Mouse (Mus musculus): ENCODE measurements at regions not wholly inside any gene's neighbourhood (a gene's known extent, or its start where the extent isn't known, plus 50 kb on each side); places are given as distances from the start of the nearest gene placed in this dataset.
A peak's percentile ranks its signal among the peaks of the same experiment; 100 is the strongest.

DNA sequence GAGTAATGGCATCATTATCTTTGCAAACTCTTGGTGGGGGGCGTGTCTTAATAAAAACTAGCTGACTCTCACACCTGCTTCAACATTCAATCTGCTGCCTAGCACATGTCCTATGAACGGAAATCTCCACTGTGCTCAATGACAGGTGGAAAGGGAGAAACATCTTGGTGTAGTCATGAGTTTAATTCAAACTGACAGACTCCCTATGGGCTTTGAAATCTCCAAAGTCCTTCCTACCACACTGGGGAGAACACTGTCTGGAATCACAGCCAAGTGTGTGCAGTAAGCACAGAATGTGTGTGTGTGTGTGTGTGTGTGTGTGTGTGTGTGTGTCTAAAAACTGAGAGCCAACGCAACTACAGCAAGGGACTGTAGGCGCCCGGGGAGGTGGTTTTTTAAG lies 179.5 kb upstream of the Hnrnpa3 start:
- no peak for DNase-seq (ENCODE audit: low spot score in 2 of 2)

DNA sequence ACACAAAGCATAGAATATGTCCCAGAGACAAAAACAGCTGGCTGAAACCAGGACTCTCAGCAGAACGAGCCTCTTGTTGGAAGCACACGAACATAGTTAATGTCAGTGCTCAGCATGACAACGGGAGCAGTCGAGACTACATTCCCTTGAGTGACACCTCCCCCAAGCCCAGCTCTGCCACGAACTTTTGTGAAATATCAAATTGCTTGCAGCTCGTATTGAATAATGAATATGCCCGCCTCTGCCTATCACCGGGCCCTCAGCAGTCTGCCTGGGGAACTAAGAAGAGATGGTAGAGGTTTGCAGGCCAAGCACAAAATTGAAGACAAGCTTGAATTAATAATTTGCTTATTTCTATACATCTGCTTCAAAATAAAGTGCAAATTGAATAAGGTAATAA lies 177.2 kb upstream of the Hnrnpa3 start:
- DNase-seq (ENCODE audit: low spot score in 2 of 2), result no peak

DNA sequence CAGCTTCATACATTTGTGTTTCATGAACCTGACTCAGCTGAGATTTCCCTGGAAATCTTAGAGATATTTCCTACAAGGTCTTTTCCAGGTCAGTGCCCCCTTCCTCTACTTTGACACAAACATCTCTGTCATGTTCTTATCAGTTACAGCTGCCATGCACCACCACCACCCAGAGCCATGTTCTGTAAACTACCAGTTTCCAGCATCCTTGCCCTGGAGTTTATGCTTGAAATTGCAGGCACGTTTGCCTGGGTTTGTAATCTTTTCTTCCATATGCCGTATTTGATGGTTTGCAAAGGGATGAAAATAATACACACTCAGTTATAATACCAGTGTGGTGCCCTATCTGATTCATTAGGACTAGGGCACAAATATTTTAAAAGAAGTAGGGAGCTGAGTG lies 176.6 kb upstream of the Hnrnpa3 start:
- no peak for DNase-seq (ENCODE audit: low spot score in 2 of 2)

DNA sequence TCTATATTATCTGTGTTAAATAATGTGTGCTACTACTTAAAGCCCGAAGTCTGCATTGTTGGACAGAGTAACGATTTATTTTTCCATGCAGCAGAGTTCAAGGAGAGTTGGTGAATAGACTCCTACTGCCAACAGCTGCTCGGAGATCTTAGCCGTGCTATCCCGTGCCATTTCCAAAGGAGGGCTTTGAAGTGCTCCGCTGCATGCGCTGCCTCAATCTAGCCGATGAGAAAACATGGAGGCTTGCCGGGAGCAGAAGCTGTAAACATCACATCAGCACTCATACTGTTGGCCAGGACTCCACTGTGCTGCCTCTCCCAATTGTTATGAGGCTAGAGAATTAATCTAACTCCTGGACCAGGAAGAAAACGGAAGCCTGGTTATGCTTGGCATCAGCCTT lies 174.1 kb upstream of the Hnrnpa3 start:
- DNase-seq (ENCODE audit: low spot score in 2 of 2), result no peak

DNA sequence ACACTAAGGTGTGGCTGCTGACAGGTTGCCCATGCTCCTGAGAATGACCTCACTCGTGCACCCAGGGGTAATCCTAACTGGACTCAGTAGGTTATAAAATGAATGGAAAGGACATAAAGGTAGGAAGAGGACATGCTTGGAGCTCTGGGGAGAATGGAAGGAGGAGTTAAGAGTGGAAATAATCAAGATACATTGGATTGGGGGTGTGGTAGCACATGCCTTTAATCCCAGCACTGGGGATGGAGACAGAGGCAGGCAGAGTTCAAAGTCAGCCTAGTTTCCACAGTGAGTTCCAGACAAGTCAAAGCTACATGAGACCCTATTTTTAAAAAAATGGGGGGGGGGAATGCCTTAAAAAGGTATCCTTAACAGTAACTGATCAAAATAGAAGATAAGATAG lies 167.9 kb upstream of the Hnrnpa3 start:
- no peak for DNase-seq (ENCODE audit: low spot score in 2 of 2)

DNA sequence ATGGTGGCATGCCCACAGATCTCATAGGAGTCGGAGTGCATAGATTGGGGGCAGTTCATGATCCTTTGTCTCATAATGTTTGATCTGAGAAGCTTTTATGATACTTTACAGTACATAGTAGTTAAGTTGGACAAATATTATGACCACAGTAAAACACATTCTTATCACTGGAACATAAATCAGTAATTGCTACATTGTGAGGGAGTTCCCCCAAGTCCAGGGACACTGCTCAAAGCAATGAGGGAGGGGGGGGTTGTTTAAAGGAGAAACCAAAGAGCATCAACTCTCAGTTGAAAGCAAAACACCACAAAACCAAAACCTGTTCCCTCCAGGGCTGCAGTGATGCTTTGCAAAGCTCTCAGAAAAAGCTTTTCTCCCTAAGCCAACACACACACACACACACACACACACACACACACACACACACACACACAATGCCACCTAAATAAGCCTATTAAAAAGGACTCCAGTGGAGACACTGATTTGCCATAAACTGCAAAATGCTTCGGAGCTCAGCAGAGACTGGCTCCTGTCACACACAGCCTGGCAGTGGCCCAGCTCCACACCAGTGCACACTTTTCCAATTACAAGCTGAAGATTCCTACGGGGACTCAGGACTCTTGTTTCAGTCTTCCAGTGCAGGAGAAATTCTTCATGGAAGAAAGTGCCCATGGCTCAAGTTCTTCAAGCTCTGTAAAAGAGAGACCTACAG lies 167.1 kb upstream of the Hnrnpa3 start:
- DNase-seq (ENCODE audit: low spot score in 2 of 2), result peak in 1 of 2 experiments; percentile 25

DNA sequence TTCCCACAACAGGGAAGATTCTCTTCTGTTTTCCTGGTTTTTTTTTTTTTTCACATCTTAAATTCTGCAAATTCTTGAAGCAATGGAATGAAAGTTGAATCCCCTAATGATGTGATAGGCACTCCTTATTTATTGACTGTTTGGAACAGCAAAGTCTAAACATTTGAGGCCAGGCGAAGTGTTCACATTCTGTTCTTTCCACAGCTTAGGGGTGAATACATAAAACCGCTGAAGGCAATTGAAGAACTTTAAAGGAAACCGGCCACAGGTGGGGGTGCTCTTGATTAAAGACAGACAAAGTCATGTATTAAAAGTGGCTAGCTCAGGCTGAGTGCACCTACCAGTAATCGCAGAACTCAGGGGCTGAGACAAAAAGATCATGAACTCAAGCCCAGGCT lies 166.6 kb upstream of the Hnrnpa3 start:
- no peak for DNase-seq (ENCODE audit: low spot score in 2 of 2)

DNA sequence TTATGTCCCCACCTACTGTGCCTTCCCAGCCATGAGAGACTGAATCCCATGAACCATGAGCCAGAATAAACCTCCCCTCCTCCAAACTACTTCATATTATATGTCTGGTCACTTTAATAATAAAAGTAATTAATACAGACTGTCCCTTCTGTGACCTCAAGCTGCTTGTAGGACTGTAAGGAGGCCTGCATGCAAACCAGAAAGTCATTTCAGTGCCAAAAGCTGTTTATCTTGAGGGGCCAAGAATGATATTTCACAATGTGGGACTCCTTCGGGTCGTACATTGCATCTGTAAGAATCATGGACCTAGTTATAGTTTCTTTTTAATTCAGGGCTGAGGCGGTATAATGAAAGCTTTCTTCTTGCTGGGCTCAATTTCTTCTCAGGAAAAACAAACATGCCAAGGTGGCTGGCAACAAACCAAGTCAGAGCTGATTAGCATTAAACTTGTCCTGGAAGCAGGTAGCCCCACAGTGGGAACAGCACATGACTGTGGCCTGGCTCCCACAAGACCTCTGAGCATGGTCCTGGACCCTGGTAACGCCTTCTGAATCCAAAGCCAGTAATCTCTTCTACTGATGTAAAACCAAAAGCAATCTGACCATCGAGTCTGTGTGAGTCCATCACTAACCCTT lies 162.3 kb upstream of the Hnrnpa3 start:
- no peak for DNase-seq (ENCODE audit: low spot score in 2 of 2)

DNA sequence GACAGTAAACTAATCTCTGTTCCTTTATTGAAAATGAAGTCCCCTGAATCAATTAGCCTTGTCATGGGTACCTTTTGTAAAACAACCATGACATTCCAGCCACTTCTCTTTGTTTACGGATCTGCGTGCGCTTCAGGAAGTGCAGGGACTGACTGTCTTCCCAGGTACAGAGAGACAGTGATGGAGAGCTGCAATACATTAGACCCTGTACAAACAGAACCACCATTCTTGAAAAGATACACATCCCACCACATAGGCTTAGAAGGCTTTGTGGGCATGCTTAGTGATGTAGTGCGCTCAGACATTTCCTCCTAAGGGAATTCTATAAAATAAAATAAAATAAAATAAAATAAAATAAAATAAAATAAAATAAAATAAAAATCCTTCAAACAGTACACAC lies 148.8 kb upstream of the Hnrnpa3 start:
- no peak for DNase-seq (ENCODE audit: low spot score in 2 of 2)

DNA sequence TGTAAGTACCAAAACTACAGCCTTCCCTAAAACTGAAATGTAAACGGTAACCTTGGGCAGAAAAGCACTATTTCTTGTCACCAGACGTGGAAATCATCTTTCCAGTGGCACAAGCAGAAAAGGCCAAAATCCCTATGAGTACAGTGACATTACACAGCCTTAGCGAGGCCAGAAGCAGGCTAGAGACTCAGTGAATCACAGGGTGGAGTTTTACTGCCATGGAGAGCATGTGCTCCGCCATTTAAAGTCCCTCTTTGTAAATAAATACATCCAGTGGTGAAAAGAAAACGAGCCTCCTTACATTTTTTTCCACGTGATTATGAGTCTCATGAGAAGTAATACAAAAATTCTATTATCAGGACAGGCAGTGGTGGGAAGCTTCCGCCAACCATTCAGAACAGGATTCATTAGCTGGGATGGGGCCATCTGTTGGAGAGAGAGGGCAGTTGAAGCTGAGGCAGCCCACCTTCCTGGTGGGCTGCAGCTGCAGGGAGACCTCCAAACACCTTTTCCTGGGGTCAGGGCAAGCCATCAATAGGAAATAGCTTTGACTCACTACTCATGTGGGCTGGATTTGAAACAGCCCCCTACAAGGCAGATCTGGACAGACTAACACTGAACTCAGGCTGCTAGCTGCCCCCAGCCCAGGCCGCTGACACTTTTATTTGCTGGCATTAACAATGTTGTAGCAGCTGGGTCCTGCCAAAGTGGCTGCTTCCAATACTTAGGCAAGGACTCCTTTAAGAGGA lies 146.5 kb upstream of the Hnrnpa3 start:
- no peak for DNase-seq (ENCODE audit: low spot score in 2 of 2)

DNA sequence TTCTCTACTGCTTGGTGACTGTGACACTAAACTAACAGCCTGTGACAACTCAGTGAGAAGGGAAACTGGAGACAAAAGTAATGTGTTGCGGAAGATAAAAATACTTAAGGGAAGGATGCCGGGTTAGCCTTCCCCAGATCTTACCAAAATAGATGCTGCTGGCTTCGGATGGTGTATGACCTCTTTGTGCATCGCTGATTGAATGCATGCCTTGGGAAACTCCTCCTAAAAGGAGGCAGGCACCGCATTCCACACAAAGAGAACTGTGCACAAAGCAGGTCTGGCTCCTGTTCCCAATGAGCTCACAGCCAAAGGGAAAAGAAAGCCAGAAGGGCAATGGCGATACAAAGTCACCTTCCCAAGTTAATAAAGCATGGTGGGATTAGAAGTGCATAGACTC lies 144.9 kb upstream of the Hnrnpa3 start:
- no peak for DNase-seq (ENCODE audit: low spot score in 2 of 2)

DNA sequence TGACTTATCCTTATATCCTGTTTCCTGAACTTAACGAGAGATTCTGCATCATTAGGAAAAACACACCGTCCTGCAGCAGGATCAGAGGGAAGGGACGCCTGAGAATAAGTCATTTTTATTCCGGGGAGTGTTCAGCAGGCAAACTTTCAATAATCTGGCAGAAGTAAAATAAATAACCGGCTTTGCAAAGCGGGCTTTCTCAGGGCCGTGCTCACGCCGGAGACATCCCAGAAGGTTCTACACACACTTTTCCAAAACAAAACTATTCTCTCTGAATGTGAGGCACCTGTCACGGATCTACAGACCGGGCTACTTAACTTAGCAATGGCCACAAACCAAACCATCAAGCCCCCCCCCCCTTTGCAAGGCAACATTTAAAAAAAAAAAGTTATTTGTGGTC lies 142.8 kb upstream of the Hnrnpa3 start:
- DNase-seq (ENCODE audit: low spot score in 2 of 2), result no peak

DNA sequence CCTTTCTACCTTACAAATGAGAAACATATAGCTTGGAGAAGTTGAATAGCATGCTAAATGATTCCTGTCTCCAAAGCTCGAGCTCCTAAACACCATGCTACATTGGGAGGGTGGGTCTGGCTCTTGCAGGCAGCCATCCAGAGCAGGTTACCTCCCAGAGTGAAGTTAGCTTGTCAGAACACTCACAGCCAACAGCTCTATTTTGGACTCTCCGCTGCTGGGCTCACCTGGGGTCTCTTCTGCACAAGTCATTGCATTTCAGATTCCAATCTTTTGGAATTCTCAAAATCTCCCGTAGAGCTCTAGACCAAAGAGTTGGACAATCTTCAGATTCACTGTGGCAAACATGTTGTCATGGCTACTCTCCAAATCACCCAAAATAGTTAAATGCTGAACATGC lies 142.0 kb upstream of the Hnrnpa3 start:
- no peak for DNase-seq (ENCODE audit: low spot score in 2 of 2)

DNA sequence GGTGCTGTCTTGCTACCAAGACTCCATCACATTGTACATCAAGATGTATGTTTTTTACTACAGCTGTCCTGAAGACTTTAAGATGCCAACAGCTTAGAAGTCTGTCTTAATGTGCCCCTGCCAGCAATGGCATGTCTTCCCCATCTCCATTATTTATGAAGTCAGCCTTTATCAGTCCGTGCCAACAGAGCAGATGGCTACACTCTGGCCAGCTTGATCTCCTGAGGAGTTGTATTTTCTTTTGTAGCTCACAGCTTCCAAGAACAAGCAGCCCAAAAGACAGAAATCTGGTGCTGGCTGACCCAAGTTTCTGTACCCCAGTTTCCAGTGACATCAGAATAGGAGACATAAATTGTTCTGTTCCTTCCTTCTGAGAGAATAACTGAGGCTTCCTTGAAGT lies 140.5 kb upstream of the Hnrnpa3 start:
- DNase-seq (ENCODE audit: low spot score in 2 of 2), result no peak

DNA sequence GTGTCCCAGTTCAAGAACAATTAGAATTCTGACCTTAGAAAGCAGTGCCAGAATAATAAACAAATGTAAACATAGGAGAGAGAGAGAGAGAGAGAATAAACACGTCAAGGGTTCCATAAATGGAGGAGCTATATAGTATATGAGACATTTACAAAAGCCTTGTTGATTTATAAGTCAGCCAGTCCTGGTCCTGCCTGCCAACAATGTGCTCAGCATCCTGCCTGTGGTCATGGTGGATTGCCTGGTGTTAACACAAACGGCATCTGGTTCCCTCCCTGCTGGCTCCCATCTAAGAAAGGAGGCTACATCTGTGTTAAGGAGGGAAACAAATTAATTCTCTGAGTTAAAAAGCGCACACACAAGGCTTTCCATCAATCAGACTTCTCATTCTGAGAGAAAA lies 133.5 kb upstream of the Hnrnpa3 start:
- no peak for DNase-seq (ENCODE audit: low spot score in 2 of 2)

DNA sequence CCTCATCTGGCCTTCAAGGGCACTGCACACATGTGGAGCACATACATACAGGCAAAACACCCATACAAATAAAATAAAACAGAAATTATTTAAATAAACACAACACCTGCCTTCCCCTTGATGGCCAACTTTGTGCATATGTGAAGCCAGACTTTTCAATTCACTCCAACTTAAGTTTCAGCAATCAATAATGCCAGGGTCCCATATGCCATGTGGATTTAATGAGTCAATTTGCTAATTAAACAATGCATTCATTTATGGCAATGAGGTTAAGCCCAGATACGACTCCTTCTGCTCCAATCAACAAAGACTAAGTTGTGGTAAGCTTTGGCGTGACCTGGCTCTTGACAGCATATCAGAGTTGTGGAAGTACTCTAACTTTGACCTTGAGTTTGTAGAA lies 130.4 kb upstream of the Hnrnpa3 start:
- no peak for DNase-seq (ENCODE audit: low spot score in 2 of 2)

DNA sequence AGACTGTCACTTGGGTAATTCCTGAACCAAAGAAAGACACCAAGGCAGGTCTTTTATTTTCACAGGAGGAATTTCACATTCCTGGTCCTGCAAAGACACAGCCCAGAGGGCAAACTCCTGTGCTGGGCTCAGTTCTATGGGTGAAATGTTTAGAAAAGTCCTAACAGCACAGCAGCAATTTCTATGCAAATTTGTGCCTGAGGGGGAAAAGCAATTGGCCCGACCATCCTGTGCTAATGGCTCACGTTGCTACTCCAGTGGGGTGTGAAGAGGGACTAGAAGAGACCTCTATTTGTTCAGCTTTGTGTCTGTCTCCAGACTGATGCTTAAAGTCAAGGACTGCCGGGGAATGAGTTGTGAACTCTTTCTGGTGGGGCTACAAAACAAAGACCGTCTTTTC lies 120.9 kb upstream of the Hnrnpa3 start:
- no peak for DNase-seq (ENCODE audit: low spot score in 2 of 2)

DNA sequence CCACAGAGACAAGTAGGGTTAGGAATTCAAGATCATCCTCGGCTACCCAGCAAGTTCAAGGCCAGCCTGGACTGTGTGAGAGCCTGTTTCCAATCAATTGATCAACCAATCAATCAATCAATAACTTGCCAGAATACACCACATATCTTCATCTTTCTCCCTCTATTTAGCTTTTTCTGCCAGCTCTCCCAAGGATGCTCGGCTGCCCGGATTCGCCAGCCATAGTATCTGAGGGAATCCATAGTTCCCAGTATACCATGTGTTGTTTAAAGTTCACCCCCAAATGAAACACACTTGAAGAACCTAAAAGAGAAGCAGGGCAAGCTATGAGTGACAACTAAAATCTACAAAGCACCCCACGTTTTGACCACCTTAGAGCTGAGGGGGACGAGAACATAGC lies 119.3 kb upstream of the Hnrnpa3 start:
- DNase-seq (ENCODE audit: low spot score in 2 of 2), result no peak

DNA sequence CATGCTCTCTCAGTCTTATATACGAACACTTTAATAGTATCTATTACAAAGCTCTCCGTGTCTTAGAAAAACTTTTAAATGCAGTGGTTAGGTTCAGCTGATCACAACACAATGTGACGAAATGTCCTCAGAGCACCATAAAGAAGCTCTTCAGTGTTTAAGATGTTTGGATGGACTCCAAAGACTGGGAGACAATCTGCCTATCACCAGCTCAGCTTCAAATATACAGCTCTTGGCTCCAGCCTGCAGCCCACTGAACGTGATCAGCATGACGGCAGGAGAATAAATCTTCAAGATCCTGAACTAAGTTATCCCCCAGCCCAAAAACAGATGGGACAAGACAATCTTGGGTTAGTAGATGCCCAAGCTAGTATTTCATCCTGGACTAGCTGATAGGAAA lies 116.7 kb upstream of the Hnrnpa3 start:
- DNase-seq (ENCODE audit: low spot score in 2 of 2), result no peak

DNA sequence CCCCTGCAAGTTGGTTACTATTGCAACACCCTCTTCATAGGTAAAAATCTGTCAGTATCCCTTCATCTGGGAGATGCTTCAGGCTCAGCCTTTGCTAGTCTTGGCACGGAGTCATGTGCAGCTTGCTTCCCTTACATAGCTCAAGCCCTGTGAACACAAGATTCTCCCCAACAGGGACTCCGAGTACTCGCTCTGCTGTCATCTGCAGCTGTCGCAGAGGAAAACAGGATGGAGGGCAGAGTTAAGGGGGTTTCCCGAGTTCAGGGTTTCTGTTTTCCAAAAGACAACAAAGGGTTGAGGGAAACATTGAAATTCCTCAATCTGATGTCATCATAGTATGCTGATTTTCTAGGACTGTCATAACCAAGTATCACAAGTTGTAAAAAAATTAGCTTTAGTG lies 116.3 kb upstream of the Hnrnpa3 start:
- DNase-seq (ENCODE audit: low spot score in 2 of 2), result peak in 1 of 2 experiments; percentile 7

DNA sequence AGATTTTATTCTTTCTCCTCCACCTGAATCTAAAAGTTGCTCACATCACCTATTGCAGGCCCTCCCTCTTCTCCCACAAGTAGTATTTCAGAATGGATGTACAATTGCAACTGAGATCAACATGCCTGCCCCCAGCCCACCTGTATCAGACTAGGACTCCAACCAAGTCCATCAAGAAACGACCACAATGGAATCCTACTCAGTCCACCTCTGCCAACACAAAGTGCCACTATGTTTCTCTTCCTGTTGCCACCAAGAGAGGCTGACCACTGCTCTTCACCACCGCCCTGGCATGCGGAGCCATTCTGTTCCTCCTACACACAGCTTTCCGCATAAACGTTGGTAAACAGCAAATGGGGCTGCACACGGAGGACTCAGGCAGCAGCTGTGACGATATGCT lies 113.1 kb upstream of the Hnrnpa3 start:
- no peak for DNase-seq (ENCODE audit: low spot score in 2 of 2)

DNA sequence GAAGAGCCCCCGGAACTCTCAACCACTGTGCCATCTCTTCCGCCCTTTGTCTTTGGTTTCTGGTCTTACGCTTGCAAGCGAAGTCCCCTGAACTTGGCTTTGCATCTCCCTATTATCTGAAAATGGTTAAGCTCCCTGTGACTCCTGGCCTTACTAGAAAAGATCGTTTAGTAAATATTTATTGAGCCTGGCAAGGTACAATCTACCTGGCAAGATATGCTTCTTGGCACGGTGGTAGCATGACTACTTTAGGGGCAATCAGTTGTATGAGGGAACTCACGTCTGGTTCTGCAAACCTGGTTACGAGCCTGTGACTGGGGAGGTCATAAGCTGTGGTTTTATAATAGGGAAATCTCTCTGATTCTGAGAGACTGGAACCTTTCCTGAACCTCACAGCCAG lies 103.4 kb upstream of the Hnrnpa3 start:
- DNase-seq (ENCODE audit: low spot score in 2 of 2), result no peak

DNA sequence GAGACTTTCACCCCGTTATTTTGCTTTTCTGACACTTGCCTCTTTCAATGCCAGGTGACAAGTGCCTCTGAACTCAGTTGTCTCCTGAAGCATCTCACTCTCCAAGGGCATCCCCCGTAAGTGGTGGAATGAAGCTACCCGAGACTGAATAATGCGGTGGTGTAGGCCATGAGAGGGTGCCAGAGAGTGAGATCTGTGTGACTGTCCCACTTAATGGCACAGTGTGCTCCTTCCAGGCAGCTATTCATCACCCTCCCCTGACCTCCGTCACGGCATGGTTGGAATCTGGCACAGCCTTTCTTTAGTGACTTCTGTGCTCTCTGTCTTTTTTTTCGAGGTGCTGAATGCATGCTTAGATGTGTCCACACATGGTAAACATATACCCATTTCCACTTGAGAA lies 102.3 kb upstream of the Hnrnpa3 start:
- no peak for DNase-seq (ENCODE audit: low spot score in 2 of 2)

Measured in layer of hippocampus, postnatal 10 days (tissue).